Mouse (Mus musculus) urinary bladder, postnatal 14 days (tissue): ENCODE data around the gene Flot1.

Experiments
- DNase-seq: peaks from one replicate; pipeline ENCODE4 v3.0.0; 2021; ENCODE audit warnings: low spot score

Gene Flot1

DNA sequence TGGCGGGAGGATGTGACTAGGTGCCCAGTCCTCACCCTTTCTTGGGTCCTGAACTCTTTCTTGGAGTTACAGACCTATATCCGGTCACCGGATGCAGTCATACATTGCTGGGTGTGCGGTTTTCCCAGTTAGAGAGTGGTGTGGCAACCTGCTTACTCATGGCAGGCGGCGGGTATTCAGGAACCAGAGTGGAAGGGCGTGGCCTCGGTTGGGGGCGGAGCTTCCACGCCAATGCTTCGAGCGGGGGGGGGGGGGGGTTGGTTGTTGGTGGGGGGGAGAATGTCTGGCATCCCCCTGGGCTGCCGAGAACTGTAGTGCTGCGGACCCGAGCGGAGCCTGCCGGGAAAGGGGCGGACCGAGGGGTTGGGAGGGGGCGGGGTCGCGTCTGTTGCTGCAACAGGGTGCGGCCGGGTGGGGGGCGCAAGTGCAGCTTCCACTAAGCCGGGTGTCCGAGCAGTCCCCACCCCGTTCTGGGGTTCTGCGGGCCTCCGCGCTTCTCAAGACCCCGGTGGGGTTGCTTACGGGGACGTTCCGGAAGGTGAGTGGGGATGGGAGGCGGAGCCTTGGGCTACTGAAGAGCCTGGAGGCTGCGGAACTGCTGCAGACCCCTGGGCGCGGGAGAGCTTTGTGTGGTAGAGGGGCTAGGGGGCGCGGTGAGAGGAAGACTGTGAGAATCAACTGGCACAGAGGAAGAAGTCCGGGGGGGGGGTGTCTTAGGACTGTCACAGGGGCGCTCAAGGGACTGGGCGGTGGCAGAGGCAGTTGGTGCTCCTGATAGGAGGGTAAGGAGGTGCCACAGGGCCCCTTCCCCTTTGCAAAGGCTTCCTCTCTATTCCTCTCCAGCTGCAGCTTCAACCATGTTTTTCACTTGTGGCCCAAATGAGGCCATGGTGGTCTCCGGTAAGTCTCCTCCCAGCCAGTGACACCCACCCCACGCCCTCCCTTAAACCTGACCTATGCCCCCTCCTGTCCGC is at the start of gene Flot1:
TSS of gene Flot1 (plus strand) at position 267 of the 974 bp plus-strand sequence.
- peak; percentile 91 for DNase-seq

GRCm38 (mm10) chr17:35776811-35777609 is 46.0 kb upstream of the Flot1 start:
- peak; percentile 81 for DNase-seq

- no peak for DNase-seq
Measured at GRCm38 (mm10) chr17:35778965-35779364, 44.1 kb upstream of the Flot1 start.

DNA sequence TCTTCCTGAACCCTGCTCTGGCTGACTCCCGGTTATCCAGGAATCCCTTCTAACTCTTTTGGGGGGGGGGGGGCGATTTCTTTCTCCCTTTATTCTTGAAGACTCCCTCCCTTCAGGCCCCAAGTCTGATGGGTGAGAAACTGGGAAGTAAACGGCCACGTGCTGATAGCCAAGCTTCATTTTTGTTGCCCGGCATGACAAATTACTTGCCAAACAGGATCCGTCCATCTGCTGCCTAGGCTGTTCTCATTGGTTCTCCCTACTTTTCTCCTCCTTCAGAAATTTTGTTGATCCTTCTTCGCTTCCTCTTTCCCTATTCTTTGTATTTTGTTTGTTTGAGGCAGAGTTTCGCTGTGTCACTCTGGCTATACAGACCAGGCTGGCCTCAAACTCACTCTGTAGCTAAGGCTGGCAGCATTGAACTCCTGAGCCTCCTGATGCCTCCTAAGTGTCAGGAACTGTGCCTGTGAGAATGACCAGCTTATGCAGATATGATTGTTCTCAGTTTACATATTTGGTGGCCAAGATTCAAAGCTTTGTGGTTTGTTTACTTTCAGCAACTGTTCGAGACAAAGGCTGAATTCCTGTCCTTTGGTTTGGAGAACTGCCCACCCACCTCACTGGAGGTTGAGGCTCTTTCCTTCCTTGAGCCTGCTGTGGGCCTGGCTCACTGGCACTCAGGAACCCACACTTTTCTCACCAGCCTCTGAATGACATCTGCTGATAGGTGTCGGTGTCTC is 43.4 kb upstream of the Flot1 start:
- no peak for DNase-seq

- DNase-seq = no peak
Measured at GRCm38 (mm10) chr17:35780362-35780761, 42.7 kb upstream of the Flot1 start.

DNA sequence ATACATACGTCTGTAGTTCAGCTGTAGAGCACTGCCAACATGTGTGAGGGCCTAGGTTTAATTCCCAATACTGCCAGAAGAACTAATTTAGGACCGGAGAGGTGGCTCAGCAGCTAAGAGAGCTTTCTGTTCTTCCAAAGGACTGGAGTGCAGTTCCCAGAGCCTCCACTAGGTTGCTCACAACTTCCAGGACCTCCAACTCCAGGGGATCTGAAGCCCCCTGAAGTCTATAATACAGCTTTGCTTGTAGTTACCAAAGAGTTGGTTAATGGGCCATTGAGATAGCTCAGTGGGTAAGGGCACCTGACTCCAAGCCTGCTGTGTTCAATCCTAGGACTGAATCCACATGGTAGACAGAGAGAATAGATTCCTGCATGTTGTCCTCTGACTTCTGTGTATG is 40.6 kb upstream of the Flot1 start:
- no peak for DNase-seq

DNA sequence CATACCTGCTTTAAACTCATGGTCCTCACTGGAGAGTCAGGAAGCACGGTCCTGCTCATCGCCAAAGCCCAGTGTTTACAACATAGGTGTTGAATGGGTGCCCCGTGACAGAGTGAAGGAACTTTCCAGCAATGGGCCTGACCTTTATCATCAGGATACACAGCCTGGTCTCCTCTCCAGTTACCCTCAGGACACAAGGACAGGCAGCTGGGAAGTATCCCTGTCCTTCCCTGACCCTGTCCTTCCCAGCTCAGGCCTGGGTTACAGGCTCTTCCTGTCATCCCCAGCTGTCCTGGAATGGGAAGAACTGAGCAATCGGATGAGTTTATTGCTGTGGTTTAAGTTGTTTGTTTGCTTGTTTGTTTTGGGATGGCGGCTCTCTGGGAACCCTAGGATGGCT is 40.1 kb upstream of the Flot1 start:
- no peak for DNase-seq

DNA sequence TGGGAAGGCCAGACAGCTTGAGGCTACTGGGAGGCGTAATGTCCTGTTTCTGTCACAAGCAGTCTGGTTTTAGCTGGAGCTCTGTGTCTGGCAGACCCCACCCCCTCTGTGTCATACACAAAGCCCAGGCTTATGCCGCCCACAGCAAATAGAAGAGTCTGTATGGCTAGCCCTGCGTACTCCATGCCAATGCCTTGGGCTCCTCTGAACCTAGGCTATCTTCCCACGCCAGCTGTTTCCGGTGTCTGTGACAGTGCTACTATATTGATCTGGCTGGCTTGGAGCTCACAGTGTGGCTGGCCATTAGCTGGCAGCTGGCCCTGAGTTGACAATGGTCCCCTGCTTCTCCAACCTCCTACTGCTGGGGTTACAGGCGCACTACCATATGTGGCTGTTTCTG is 39.1 kb upstream of the Flot1 start:
- DNase-seq = no peak

DNA sequence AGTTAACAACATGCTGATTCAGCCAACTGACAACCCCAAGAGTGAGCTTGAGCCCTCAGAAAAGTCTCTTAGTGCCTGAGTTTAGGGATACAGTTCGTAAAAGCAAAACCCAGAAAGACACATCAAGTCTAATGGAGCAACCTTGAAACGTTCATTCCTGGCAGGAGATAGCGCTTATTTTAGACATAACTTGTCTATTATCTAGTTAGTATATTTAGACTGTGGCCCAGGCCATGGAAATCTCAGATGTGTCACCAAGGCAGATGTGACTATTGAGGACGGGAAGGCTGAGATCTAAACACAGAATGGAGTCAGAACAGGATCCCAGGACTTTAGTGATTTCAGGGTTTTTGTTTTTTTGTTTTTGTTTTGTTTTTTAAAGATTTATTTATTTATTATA is 37.9 kb upstream of the Flot1 start:
- no peak for DNase-seq

DNA sequence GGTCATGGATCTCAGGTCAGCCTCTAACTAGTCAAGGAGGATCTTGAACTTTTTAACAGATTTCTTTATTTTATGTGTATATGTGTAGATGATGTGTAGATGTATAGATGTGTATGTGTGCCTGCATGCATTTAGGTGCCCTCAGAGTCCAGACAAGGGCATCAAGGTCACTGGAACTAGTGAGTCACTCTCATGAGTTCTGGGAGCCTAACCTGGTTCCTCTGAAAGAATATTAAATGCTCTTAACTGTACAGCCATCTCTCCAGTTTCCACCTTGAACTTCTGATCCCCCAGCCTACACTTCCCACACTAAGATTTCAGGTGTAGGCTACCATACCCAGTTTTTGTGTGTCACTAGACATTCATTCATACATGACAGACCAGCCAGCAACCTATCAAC is 35.5 kb upstream of the Flot1 start:
- no peak for DNase-seq

- no peak for DNase-seq
Measured at GRCm38 (mm10) chr17:35788025-35788424, 35.0 kb upstream of the Flot1 start.

- no peak for DNase-seq
Measured at GRCm38 (mm10) chr17:35790933-35791332, 32.1 kb upstream of the Flot1 start.

GRCm38 (mm10) chr17:35792837-35793236 is 30.2 kb upstream of the Flot1 start:
- DNase-seq = no peak

DNA sequence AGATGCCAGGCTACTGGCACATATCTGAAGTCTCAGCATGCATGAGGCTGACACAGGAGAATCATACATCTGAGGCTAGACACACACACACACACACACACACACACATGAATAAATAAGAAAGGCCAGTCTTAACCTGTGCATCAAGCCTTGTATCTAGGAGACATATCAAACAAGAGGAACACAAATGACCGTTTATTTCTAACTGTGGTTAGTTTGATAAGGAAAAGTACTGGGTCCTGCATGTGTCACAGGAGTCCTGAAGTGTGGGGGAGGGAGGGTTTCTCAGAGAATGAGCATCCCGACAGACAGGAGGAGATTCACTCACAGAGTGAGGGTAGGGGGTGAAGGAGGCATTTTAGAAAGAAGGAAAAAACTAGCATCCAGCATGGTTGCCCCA is 27.9 kb upstream of the Flot1 start:
- no peak for DNase-seq

DNA sequence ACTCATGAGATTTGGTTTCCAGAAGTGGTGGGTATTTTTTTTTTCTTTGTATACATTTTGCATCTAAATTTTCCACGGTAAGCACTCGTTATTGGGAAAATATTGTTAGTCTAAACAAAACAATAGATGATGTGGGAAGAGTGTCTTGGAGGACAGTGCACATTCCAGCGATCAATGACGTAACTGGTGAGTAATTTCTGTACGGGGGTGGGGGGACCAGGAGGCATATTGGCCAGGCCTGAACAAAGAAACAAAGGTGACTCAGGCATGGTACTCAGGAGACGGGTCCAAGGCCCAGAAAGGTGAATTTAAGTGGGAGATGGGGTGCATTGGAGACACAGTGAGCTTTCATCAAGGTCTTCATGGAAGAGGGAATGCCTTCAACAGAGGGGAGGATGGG is 27.4 kb upstream of the Flot1 start:
- no peak for DNase-seq

DNA sequence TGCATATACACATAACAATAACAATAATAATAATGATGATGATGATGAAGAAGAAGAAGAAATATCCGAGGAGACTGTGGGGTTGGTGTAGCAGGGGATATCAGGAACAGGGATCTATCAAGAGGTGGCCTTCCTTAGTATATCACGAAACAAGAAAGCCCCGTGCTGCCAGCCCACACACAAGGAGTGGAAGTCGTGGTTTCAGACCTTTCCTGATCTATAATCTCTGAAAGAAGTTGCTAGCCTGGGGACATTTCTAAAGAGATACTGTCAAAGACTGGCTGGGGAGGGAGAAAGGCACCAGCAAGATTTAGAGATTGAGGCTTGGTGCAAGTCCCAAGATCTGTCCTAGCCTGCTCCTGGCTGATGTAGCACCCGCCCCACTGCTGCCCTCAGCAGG is 26.2 kb upstream of the Flot1 start:
- DNase-seq = no peak

- DNase-seq = no peak
Measured at GRCm38 (mm10) chr17:35800905-35801304, 22.1 kb upstream of the Flot1 start.

DNA sequence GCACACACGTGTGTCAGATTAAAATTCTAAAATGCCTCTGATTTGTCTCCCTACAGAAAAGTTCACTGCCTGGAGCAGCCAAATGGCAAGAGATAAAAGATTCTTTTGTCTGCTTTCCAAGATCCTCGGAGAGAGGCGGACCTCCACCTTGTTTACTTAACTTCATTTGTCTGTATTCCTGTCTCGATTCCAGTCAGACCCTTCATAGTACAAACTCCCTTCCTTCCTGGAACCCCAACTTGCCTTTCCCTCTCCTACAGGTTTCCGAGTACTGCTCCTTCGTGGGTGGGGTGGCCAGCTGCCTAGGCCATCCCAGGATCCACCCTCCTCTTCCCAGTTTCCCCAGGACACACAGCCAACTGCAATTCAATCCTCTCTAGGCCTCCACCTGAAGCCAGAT is 20.0 kb upstream of the Flot1 start:
- DNase-seq = no peak

GRCm38 (mm10) chr17:35803858-35804399 is 19.1 kb upstream of the Flot1 start:
- DNase-seq = no peak

- DNase-seq = peak; percentile 43
Measured at GRCm38 (mm10) chr17:35808073-35808472, 15.0 kb upstream of the Flot1 start.

DNA sequence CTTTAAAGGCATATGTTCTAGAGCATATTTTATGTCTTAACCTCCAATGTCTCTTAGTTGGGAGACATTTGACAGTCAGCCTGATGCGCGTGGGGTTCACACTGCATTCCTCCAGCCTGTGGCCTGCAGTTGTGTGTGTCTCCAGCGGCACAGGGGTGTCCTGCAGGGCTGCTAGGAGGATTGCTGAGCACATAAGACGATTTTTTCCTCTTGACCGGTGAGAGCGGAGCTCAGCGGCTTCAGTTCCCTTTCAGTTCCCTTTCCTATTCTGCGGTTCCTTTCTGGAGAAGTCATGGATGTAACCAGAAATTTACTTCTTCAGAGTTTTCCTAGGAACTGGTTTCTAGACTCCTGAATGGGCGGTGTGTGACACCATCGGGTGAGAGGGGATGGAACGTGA is 13.6 kb upstream of the Flot1 start:
- DNase-seq = no peak
